Mouse (Mus musculus): ENCODE measurements around the gene Ndufa4l2. TPM values are rescaled to one million over a fixed set of nuclear protein-coding genes. Genes with fewer than 3 reads are reported as not detected.

Ndufa4l2 gene
- polyA plus RNA-seq, 1 experiment from 2014 or later: 7.7 TPM

- H3K9ac ChIP-seq: peak overlapping the region; percentile 81; the same call in 1 of the 2 replicates
- peak; percentile 35 for ATAC-seq (ENCODE audit: low FRiP score)
- H3K4me1 ChIP-seq: peaks cover 72% of the 10 kb centered on the region
- H3K27me3 ChIP-seq: peaks cover 71% of the 10 kb centered on the region
- no peaks in the 10 kb centered on the region for H3K9me3 ChIP-seq (replicated peaks)
- peak overlapping the region; percentile 57 for H3K4me3 ChIP-seq
- peaks cover 14% of the 10 kb centered on the region for H3K36me3 ChIP-seq
- under 1% methylated on average over 21 of the region's 30 CpGs for WGBS
- H3K27ac ChIP-seq: peak overlapping the region; percentile 88
- H3K4me2 ChIP-seq (replicated peaks): peak overlapping the region; percentile 82
Observed at GRCm38 (mm10) chr10:127534929-127535384, 20.2 kb downstream of the Ndufa4l2 start.

GRCm38 (mm10) chr10:127536586-127537314, 22.0 kb downstream of the Ndufa4l2 start:
- ATAC-seq (ENCODE audit: low FRiP score): peak; percentile 51; the same call in 1 of the 2 replicates
- Histone ChIP-seq H3K36me3 (peaks cover 32% of the 10 kb centered on the region), H3K9me3 (replicated peaks) (no peaks in the 10 kb centered on the region), H3K4me2 (replicated peaks) (0 out of 2 replicates have a peak overlapping the region, but pooled peaks have one; percentile 11), H3K27ac (peak overlapping the region; percentile 88), H3K27me3 (peaks cover 53% of the 10 kb centered on the region), H3K4me3 (no peak overlapping the region), H3K9ac (no peak overlapping the region), H3K4me1 (peaks cover 54% of the 10 kb centered on the region)
- 11% methylated on average over 8 of the region's 8 CpGs for WGBS

- Histone ChIP-seq H3K27me3 (peaks cover 41% of the 10 kb centered on the region), H3K27ac (peak overlapping the region; percentile 58), H3K9ac (no peak overlapping the region), H3K9me3 (replicated peaks) (no peaks in the 10 kb centered on the region), H3K4me1 (peaks cover 49% of the 10 kb centered on the region), H3K4me2 (replicated peaks) (no peak overlapping the region), H3K4me3 (no peak overlapping the region), H3K36me3 (peaks cover 45% of the 10 kb centered on the region)
- 26% methylated on average over 7 of the region's 7 CpGs for WGBS
- ATAC-seq (ENCODE audit: low FRiP score): peak; percentile 39
Observed at GRCm38 (mm10) chr10:127537854-127538583, 23.3 kb downstream of the Ndufa4l2 start.

GRCm38 (mm10) chr10:127541510-127541909, 26.7 kb downstream of the Ndufa4l2 start:
- H3K27ac ChIP-seq: no peak overlapping the region
- peaks cover 17% of the 10 kb centered on the region for H3K4me1 ChIP-seq
- H3K4me3 ChIP-seq: no peak overlapping the region
- WGBS: 96% methylated on average over 8 of the region's 8 CpGs
- H3K36me3 ChIP-seq: peaks cover 79% of the 10 kb centered on the region
- peaks cover 6% of the 10 kb centered on the region; the same call in 1 of the 2 replicates for H3K27me3 ChIP-seq
- H3K4me2 ChIP-seq (replicated peaks): no peak overlapping the region
- ATAC-seq (ENCODE audit: low FRiP score): no peak
- H3K9ac ChIP-seq: no peak overlapping the region
- no peaks in the 10 kb centered on the region for H3K9me3 ChIP-seq (replicated peaks)

GRCm38 (mm10) chr10:127542084-127542483, 27.3 kb downstream of the Ndufa4l2 start:
- peaks cover 85% of the 10 kb centered on the region for H3K36me3 ChIP-seq
- peak overlapping the region; percentile 49; the same call in 1 of the 2 replicates for H3K27ac ChIP-seq
- peak; percentile 9; the same call in 1 of the 2 replicates for ATAC-seq (ENCODE audit: low FRiP score)
- 0 out of 2 replicates have a peak, but pooled peaks cover 3% of the 10 kb centered on the region for H3K27me3 ChIP-seq
- H3K4me1 ChIP-seq: peaks cover 12% of the 10 kb centered on the region; the same call in 1 of the 2 replicates
- no peak overlapping the region for H3K4me3 ChIP-seq
- no peak overlapping the region for H3K9ac ChIP-seq
- WGBS: 69% methylated on average over 13 of the region's 13 CpGs
- no peaks in the 10 kb centered on the region for H3K9me3 ChIP-seq (replicated peaks)
- no peak overlapping the region for H3K4me2 ChIP-seq (replicated peaks)

- no peak for ATAC-seq (ENCODE audit: low FRiP score)
- H3K36me3 ChIP-seq: peaks cover 91% of the 10 kb centered on the region
- 0 out of 2 replicates have a peak, but pooled peaks cover 1% of the 10 kb centered on the region for H3K27me3 ChIP-seq
- H3K4me1 ChIP-seq: peaks cover 8% of the 10 kb centered on the region; the same call in 1 of the 2 replicates
- no peak overlapping the region for H3K9ac ChIP-seq
- H3K27ac ChIP-seq: peak overlapping the region; percentile 49; the same call in 1 of the 2 replicates
- H3K9me3 ChIP-seq (replicated peaks): no peaks in the 10 kb centered on the region
- 41% methylated on average over 6 of the region's 6 CpGs for WGBS
- no peak overlapping the region for H3K4me2 ChIP-seq (replicated peaks)
- H3K4me3 ChIP-seq: no peak overlapping the region
Observed at GRCm38 (mm10) chr10:127542720-127543119, 28.0 kb downstream of the Ndufa4l2 start.

- WGBS: 85% methylated on average over 3 of the region's 3 CpGs
- Histone ChIP-seq H3K4me1 (peaks cover 6% of the 10 kb centered on the region; the same call in 1 of the 2 replicates), H3K4me3 (no peak overlapping the region), H3K27ac (no peak overlapping the region), H3K27me3 (no peaks in the 10 kb centered on the region), H3K36me3 (peaks cover 98% of the 10 kb centered on the region), H3K9me3 (replicated peaks) (no peaks in the 10 kb centered on the region), H3K9ac (no peak overlapping the region), H3K4me2 (replicated peaks) (no peak overlapping the region)
- ATAC-seq (ENCODE audit: low FRiP score): no peak
Observed at GRCm38 (mm10) chr10:127543916-127544315, 29.1 kb downstream of the Ndufa4l2 start.

- Histone ChIP-seq H3K9me3 (replicated peaks) (no peaks in the 10 kb centered on the region), H3K4me3 (no peak overlapping the region), H3K27ac (no peak overlapping the region), H3K4me1 (peaks cover 6% of the 10 kb centered on the region; the same call in 1 of the 2 replicates), H3K36me3 (peaks cover 98% of the 10 kb centered on the region), H3K27me3 (no peaks in the 10 kb centered on the region), H3K4me2 (replicated peaks) (no peak overlapping the region), H3K9ac (no peak overlapping the region)
- ATAC-seq (ENCODE audit: low FRiP score): no peak
- WGBS: 92% methylated on average over 20 of the region's 20 CpGs
Observed at GRCm38 (mm10) chr10:127544375-127544774, 29.6 kb downstream of the Ndufa4l2 start.

GRCm38 (mm10) chr10:127546505-127546904, 31.7 kb downstream of the Ndufa4l2 start:
- H3K27ac ChIP-seq: no peak overlapping the region
- 93% methylated on average over 7 of the region's 7 CpGs for whole genome bisulfite sequencing
- no peaks in the 10 kb centered on the region for H3K27me3 ChIP-seq
- H3K4me1 ChIP-seq: peaks cover 6% of the 10 kb centered on the region; the same call in 1 of the 2 replicates
- H3K4me3 ChIP-seq: no peak overlapping the region
- ATAC-seq (ENCODE audit: low FRiP score): no peak
- H3K36me3 ChIP-seq: peaks cover 99% of the 10 kb centered on the region
- no peak overlapping the region for H3K4me2 ChIP-seq (replicated peaks)
- no peaks in the 10 kb centered on the region for H3K9me3 ChIP-seq (replicated peaks)
- no peak overlapping the region for H3K9ac ChIP-seq

GRCm38 (mm10) chr10:127548236-127548635, 33.5 kb downstream of the Ndufa4l2 start:
- Histone ChIP-seq H3K27ac (no peak overlapping the region), H3K4me1 (no peaks in the 10 kb centered on the region), H3K27me3 (no peaks in the 10 kb centered on the region), H3K9ac (no peak overlapping the region), H3K4me3 (no peak overlapping the region), H3K36me3 (peaks cover 99% of the 10 kb centered on the region), H3K4me2 (replicated peaks) (no peak overlapping the region), H3K9me3 (replicated peaks) (no peaks in the 10 kb centered on the region)
- WGBS: 93% methylated on average over 15 of the region's 15 CpGs
- no peak for ATAC-seq (ENCODE audit: low FRiP score)

GRCm38 (mm10) chr10:127549892-127550291, 35.1 kb downstream of the Ndufa4l2 start:
- H3K4me3 ChIP-seq: no peak overlapping the region
- H3K9ac ChIP-seq: no peak overlapping the region
- H3K27ac ChIP-seq: no peak overlapping the region
- no peak for ATAC-seq (ENCODE audit: low FRiP score)
- H3K4me2 ChIP-seq (replicated peaks): no peak overlapping the region
- H3K36me3 ChIP-seq: peaks cover 100% of the 10 kb centered on the region
- no peaks in the 10 kb centered on the region for H3K4me1 ChIP-seq
- H3K27me3 ChIP-seq: no peaks in the 10 kb centered on the region
- no peaks in the 10 kb centered on the region for H3K9me3 ChIP-seq (replicated peaks)
- 92% methylated on average over 17 of the region's 17 CpGs for WGBS

- H3K27ac ChIP-seq: no peak overlapping the region
- no peak overlapping the region for H3K4me2 ChIP-seq (replicated peaks)
- H3K36me3 ChIP-seq: peaks cover 100% of the 10 kb centered on the region
- 70% methylated on average over 18 of the region's 18 CpGs for WGBS
- H3K27me3 ChIP-seq: no peaks in the 10 kb centered on the region
- no peaks in the 10 kb centered on the region for H3K4me1 ChIP-seq
- no peak overlapping the region for H3K4me3 ChIP-seq
- ATAC-seq (ENCODE audit: low FRiP score): peak; percentile 7; the same call in 1 of the 2 replicates
- no peaks in the 10 kb centered on the region for H3K9me3 ChIP-seq (replicated peaks)
- no peak overlapping the region for H3K9ac ChIP-seq
Observed at GRCm38 (mm10) chr10:127555703-127556102, 40.9 kb downstream of the Ndufa4l2 start.

All from hindbrain, embryonic 12.5 days (tissue).